Mouse (Mus musculus) gastrocnemius, postnatal 14 days (tissue): Measurements from ENCODE around the gene Gm20521. TPM values are rescaled to one million over a fixed set of nuclear protein-coding genes. Genes with fewer than 3 reads are reported as not detected.

Experiments used
- total RNA-seq, 2 experiments: library from RNA; stranded (reverse); gene quantifications; 2 replicates each; pipeline ENCODE4 v1.2.3; 2021

The Gm20521 gene
- total RNA-seq, 2 experiments from 2014 or later: 3.1 to 3.6 TPM

Other genes starting within 250 kb of the Gm20521 start
- gene Gm17606, start 242.5 kb upstream of the Gm20521 start, total RNA-seq: not detected
- gene Cdh24, start 242.1 kb upstream of the Gm20521 start, total RNA-seq: under 1 TPM; 0.53 to 0.55 TPM
- 10 to 100 TPM; 10.1 to 11.8 TPM for gene 1700123O20Rik, start 197.2 kb upstream of the Gm20521 start, total RNA-seq
- gene Acin1, start 196.5 kb upstream of the Gm20521 start, total RNA-seq: 10 to 100 TPM; 68.1 to 73.8 TPM
- gene Gm29776, start 184.6 kb upstream of the Gm20521 start, total RNA-seq: not detected
- gene Cebpe, start 171.3 kb upstream of the Gm20521 start, total RNA-seq: not detected
- 10 to 100 TPM in 1 of 2 experiments, 1 to 10 TPM in 1; 7.5 to 18.5 TPM for gene Slc7a8, start 101.5 kb upstream of the Gm20521 start, total RNA-seq
- gene Rnf212b, start 69.3 kb upstream of the Gm20521 start, total RNA-seq: under 1 TPM in 1 of 2 experiments, not detected in 1; 0.29 TPM
- gene Homez, start 12.5 kb upstream of the Gm20521 start, total RNA-seq: 1 to 10 TPM; 6.1 to 8.1 TPM
- gene Ppp1r3e, start 5.9 kb upstream of the Gm20521 start, total RNA-seq: 1 to 10 TPM; 2.8 to 6.8 TPM
- gene Bcl2l2, start 64 bp upstream of the Gm20521 start, total RNA-seq: 10 to 100 TPM; 19.9 to 21.0 TPM
- gene Pabpn1, start 9.1 kb downstream of the Gm20521 start, total RNA-seq: 10 to 100 TPM; 56.6 to 57.4 TPM
- gene Slc22a17, start 29.7 kb downstream of the Gm20521 start, total RNA-seq: 1 to 10 TPM; 5.4 to 6.3 TPM
- 1 to 10 TPM; 5.1 to 7.4 TPM for gene Efs, start 42.7 kb downstream of the Gm20521 start, total RNA-seq
- gene Il25, start 49.3 kb downstream of the Gm20521 start, total RNA-seq: not detected
- gene Cmtm5, start 52.8 kb downstream of the Gm20521 start, total RNA-seq: 1 to 10 TPM in 1 of 2 experiments, under 1 TPM in 1; 0.71 to 3.1 TPM
- gene Myh6, start 83.5 kb downstream of the Gm20521 start, total RNA-seq: 100 to 1,000 TPM; 121 to 213 TPM
- not detected for gene Gm17428, start 93.5 kb downstream of the Gm20521 start, total RNA-seq
- 1,000 to 10,000 TPM in 1 of 2 experiments, 100 to 1,000 TPM in 1; 602 to 1,083 TPM for gene Myh7, start 111.2 kb downstream of the Gm20521 start, total RNA-seq
- 10 to 100 TPM; 17.8 to 19.0 TPM for gene Ngdn, start 132.0 kb downstream of the Gm20521 start, total RNA-seq
- 1 to 10 TPM; 2.6 to 3.1 TPM for gene Zfhx2, start 208.9 kb downstream of the Gm20521 start, total RNA-seq
- 10 to 100 TPM; 11.1 to 12.3 TPM for gene Thtpa, start 211.3 kb downstream of the Gm20521 start, total RNA-seq
- 1 to 10 TPM; 4.1 to 7.0 TPM for gene Ap1g2, start 223.2 kb downstream of the Gm20521 start, total RNA-seq
- gene Jph4, start 233.5 kb downstream of the Gm20521 start, total RNA-seq: under 1 TPM; 0.42 to 0.62 TPM